Mouse (Mus musculus) limb, embryonic 12.5 days (tissue): ENCODE measurements around the gene Snx18. TPM values are rescaled to one million over a fixed set of nuclear protein-coding genes. Genes with fewer than 3 reads are reported as not detected.
A peak's percentile ranks its signal among the peaks of the same experiment; 100 is the strongest.

Experiments used
- ATAC-seq: fragments of 200-750 bp; cut with Nextera tagmentation; 2 replicates; pipeline ENCODE4 v1.8.0; 2017; ENCODE audit warnings: low read depth, moderate TSS enrichment; ENCODE audit not compliant: insufficient number of reproducible peaks, insufficient read depth, low FRiP score, low TSS enrichment
- H3K27ac ChIP-seq: fragments of 300-500 bp; sonication (generic); 2 replicates; pipeline ENCODE4 v1.5.1; 2016; ENCODE audit warnings: mild to moderate bottlenecking, moderate library complexity
- H3K27me3 ChIP-seq: fragments of 300-500 bp; sonication (generic); 2 replicates; pipeline ENCODE4 v1.6.1; 2016; ENCODE audit warnings: mild to moderate bottlenecking, moderate library complexity
- H3K36me3 ChIP-seq: fragments of 300-500 bp; sonication (generic); 2 replicates; pipeline ENCODE4 v1.6.1; 2016; ENCODE audit warnings: mild to moderate bottlenecking, moderate library complexity
- H3K4me1 ChIP-seq: fragments of 300-500 bp; sonication (generic); replicated peaks from 2 replicates; pipeline ENCODE4 v1.6.1; 2016
- H3K4me2 ChIP-seq: fragments of 300-500 bp; sonication (generic); 2 replicates; pipeline ENCODE4 v1.6.1; 2016; ENCODE audit warnings: mild to moderate bottlenecking, moderate library complexity
- H3K4me3 ChIP-seq: fragments of 300-500 bp; sonication (generic); replicated peaks from 2 replicates; pipeline ENCODE4 v1.5.1; 2016; ENCODE audit warnings: mild to moderate bottlenecking
- H3K9ac ChIP-seq: fragments of 300-500 bp; sonication (generic); replicated peaks from 2 replicates; pipeline ENCODE4 v1.6.1; 2016; ENCODE audit warnings: mild to moderate bottlenecking, moderate library complexity
- H3K9me3 ChIP-seq: fragments of 300-500 bp; sonication (generic); 2 replicates; pipeline ENCODE4 v1.6.1; 2016; ENCODE audit warnings: mild to moderate bottlenecking, moderate library complexity
- WGBS: fragments of 180-500 bp; shearing (Covaris S2); methylation state at CpG from one replicate; pipeline ENCODE4 v1.1.7; 2016; 5-methylcytosine and 5-hydroxymethylcytosine counted together
- polyA plus RNA-seq: library from polyadenylated mRNA; unstranded; fragments of >200 nt; fragmentation: Nextera tagmentation; extraction: Ambion mirVana; gene quantifications from 2 replicates; pipeline ENCODE4 v1.2.1, GENCODE M21; 2016

The Snx18 gene
- polyA plus RNA-seq, 1 experiment from 2014 or later = 40.6 TPM

DNA sequence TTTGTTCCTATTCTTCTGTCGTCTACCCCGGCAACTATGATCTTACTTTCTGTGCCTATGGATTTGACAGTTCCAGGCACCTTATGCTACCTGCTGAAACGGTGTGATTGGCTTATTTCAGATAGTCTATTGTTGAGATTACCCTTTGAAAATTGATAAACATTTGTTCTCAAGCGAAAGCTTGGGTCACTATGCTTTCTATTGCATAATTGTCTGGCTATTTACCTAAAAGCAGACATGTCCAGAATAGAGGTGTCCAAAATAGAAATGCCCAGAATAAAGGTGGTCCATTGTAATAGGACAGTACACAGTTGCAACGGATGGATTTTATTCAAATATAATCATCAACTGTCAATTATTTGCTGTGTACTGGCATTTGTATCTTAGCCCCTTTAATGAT is 36.9 kb downstream of the Snx18 start:
- no peaks in the 10 kb centered on the region for H3K36me3 ChIP-seq
- H3K27me3 ChIP-seq = no peaks in the 10 kb centered on the region
- H3K9me3 ChIP-seq = no peaks in the 10 kb centered on the region
- no peak overlapping the region for H3K9ac ChIP-seq
- WGBS = 89% methylated on average over 5 of the region's 5 CpGs
- H3K4me1 ChIP-seq = no peaks in the 10 kb centered on the region; the same call in 1 of the 2 replicates
- no peak for ATAC-seq
- no peak overlapping the region for H3K4me3 ChIP-seq
- H3K4me2 ChIP-seq = no peak overlapping the region
- H3K27ac ChIP-seq = no peak overlapping the region

DNA sequence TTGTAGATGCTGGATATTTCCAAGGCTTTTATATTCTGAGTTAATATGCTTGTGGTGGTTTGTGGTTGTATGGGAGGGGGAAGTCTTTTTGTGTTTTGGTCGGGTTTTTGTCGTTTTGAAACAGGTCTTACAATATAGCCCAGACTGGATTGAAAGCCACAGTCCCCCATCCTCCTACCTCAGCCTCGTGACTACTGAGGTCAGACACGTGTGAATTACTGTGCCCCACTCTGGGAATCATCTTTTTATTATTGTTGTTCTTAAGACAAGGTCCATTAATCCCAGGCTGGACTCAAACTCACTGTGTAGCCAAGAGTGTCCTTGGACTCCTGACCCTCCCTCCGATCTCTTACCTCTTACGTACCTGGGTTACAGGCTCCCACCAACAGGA is 38.0 kb downstream of the Snx18 start:
- Histone ChIP-seq H3K36me3 (no peaks in the 10 kb centered on the region), H3K27me3 (no peaks in the 10 kb centered on the region), H3K9me3 (no peaks in the 10 kb centered on the region), H3K4me2 (no peak overlapping the region), H3K4me3 (no peak overlapping the region), H3K9ac (no peak overlapping the region), H3K4me1 (no peaks in the 10 kb centered on the region), H3K27ac (no peak overlapping the region)
- ATAC-seq = no peak
- 85% methylated on average over 6 of the region's 6 CpGs for WGBS

DNA sequence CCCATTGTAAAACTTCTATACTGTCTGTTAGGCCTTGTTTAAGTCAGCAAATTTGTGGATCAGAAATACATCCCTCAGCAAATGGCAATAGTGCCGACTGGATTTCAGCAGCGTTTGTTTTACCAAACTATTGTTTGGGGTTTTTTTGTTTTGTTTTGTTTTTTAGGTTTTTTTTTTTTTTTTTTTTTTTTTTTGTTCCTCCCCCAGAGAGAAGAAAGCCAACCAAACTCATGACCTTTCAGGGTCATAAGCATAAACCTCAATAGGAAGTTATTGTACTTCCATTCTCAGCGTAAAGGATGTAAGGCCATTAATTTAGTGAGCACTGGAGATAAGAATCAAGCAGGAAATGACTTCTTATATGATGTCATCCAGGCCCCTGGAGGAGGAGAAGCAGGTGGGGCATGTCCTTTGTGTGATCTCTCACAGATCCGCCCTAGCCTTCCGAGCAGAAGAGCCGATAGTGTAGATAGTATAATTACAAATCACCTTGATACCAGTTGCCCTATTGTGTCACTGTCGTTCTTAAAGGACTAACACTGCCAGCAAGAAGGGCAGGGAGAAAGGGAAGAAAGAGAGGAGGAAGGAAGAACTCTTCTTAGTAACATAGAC is 38.5 kb downstream of the Snx18 start:
- H3K36me3 ChIP-seq = no peaks in the 10 kb centered on the region
- H3K27me3 ChIP-seq = no peaks in the 10 kb centered on the region
- H3K4me3 ChIP-seq = no peak overlapping the region
- H3K4me2 ChIP-seq = no peak overlapping the region
- no peak overlapping the region for H3K9ac ChIP-seq
- ATAC-seq = no peak
- no peak overlapping the region for H3K27ac ChIP-seq
- WGBS = 63% methylated on average over 7 of the region's 7 CpGs
- no peaks in the 10 kb centered on the region for H3K4me1 ChIP-seq
- no peaks in the 10 kb centered on the region for H3K9me3 ChIP-seq

DNA sequence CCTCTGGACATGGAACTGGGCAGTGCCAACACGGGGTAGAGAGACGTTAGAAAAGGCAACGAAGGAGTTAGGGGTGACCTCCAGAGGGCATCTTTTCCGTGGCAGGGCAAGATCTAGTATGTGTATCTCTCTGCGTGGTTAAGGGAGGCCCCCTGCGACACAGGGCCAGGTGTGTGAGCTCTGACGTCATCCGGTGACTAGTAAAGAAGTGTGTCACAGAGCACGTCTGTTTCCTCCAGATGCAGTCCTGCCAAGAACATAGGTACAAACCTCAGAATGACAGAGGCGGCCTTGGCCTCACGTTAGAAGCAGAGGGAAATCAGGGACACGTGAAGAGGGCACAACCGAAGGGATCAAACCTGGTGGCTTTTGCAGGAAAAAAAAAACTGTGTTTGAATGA is 44.1 kb downstream of the Snx18 start:
- no peaks in the 10 kb centered on the region for H3K36me3 ChIP-seq

DNA sequence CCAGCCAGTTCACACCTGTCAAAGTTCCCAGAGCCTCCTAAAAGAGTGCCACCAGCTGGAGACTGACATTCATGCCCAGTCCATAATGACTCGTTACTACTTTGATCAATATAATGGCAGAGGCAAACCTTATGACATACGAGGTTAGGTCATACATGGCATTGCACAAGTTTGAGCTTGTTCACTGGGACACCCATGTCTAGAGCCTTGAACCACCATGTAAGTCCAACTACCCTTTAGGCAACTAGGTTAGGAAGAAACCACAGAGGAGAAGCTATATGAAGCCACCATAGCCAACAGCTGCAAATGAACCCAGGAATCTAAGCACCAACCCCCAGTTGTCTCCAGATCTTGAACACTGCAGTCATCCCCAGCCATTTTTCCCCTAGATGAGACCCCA is 45.0 kb downstream of the Snx18 start:
- Histone ChIP-seq H3K4me2 (no peak overlapping the region), H3K36me3 (no peaks in the 10 kb centered on the region), H3K9ac (no peak overlapping the region), H3K4me1 (peaks cover 20% of the 10 kb centered on the region; the same call in 1 of the 2 replicates), H3K9me3 (0 out of 2 replicates have a peak, but pooled peaks cover under 1% of the 10 kb centered on the region), H3K27ac (no peak overlapping the region), H3K4me3 (no peak overlapping the region), H3K27me3 (no peaks in the 10 kb centered on the region)
- 86% methylated on average over 2 of the region's 2 CpGs for WGBS
- no peak for ATAC-seq

More for the DNA sequence above, 44.1 kb downstream of the Snx18 start:
- H3K9me3 ChIP-seq = no peaks in the 10 kb centered on the region
- H3K9ac ChIP-seq = no peak overlapping the region
- no peak overlapping the region for H3K27ac ChIP-seq
- H3K4me3 ChIP-seq = no peak overlapping the region
- WGBS = 83% methylated on average over 13 of the region's 13 CpGs
- H3K4me2 ChIP-seq = no peak overlapping the region
- H3K4me1 ChIP-seq = peaks cover 18% of the 10 kb centered on the region; the same call in 1 of the 2 replicates
- no peaks in the 10 kb centered on the region for H3K27me3 ChIP-seq
- no peak for ATAC-seq

DNA sequence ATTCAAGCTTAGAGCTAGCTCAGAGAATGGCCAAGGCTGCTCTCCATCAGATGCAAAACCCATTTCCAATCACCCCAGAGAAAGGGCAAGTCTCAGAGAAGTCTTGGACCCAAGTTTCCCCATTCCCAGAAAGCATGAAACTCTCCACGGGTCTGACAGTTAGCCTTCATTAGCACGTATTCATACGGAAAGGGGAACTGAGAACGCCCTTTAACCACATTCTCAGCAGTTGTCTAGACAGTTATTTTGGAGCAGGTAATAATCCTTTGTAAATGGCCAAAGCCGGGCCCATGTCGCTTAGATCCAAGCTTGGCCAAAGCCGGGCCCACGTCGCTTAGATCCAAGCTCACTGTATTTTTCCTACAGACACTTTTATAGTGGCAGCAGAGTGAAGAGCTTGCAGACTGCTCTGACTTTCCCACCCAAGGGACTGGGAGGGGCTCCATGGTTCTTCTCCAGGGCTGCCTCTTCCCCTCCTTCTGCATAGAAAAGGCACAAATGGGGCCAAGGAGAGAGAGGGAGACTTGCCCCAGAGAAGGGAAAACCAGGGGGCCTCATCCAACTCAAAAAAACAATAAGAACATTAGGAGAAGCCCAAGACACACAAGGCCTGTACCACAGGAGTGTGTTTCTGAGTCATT is 46.2 kb downstream of the Snx18 start:
- Histone ChIP-seq H3K9ac (no peak overlapping the region), H3K27ac (no peak overlapping the region), H3K4me2 (no peak overlapping the region), H3K4me1 (peaks cover 20% of the 10 kb centered on the region; the same call in 1 of the 2 replicates), H3K4me3 (no peak overlapping the region), H3K27me3 (no peaks in the 10 kb centered on the region), H3K9me3 (0 out of 2 replicates have a peak, but pooled peaks cover 4% of the 10 kb centered on the region), H3K36me3 (no peaks in the 10 kb centered on the region)
- no peak for ATAC-seq
- 70% methylated on average over 9 of the region's 9 CpGs for WGBS

DNA sequence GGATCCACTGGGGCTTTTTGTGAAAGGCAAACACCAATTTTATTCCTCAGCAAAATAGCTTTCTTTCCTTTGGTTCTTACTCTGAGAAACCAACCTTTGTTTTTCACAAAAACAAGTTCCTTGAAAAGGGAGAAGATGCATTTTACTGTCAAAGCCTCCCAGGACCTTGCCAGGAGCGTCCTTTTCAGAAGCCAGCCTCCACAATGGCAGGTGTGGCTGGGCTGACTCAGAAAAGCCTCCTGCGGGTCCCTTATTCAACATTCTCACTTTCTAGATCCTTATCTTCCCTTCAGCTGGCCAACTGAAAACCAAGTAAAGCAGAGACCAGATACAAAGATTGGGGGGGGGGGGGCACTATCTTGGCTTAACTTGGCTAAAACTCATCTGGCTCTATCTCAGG is 48.8 kb downstream of the Snx18 start:
- Histone ChIP-seq H3K27ac (peak overlapping the region; percentile 57; the same call in 1 of the 2 replicates), H3K9ac (no peak overlapping the region), H3K9me3 (0 out of 2 replicates have a peak, but pooled peaks cover 4% of the 10 kb centered on the region), H3K4me2 (no peak overlapping the region), H3K27me3 (no peaks in the 10 kb centered on the region), H3K4me1 (peaks cover 18% of the 10 kb centered on the region; the same call in 1 of the 2 replicates), H3K4me3 (no peak overlapping the region), H3K36me3 (no peaks in the 10 kb centered on the region)
- 33% methylated on average over 2 of the region's 2 CpGs for WGBS
- no peak for ATAC-seq

DNA sequence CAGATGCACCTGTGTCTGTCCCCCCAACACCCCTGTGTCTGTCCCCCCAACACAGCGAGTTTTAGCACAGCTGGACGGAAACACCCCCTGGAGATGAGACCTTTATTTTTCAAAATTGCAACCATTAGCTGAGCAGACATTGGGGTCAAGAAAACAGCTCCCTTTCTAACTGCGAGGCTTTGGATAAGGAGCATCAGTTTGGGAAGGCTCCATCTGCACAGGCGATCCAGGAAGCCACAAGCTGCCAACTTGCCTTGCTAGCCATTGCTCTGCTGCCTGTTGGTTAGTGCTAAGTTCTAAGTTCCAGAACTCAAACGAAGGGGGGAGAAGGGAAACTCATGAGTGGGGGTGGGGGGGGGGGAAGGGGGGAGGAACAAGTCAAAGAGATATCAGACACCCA is 51.4 kb downstream of the Snx18 start:
- no peak overlapping the region for H3K27ac ChIP-seq
- H3K4me2 ChIP-seq = no peak overlapping the region
- H3K36me3 ChIP-seq = no peaks in the 10 kb centered on the region
- no peak overlapping the region for H3K4me3 ChIP-seq
- ATAC-seq = no peak
- WGBS = 91% methylated on average over 5 of the region's 5 CpGs
- H3K9ac ChIP-seq = no peak overlapping the region
- H3K27me3 ChIP-seq = no peaks in the 10 kb centered on the region
- H3K9me3 ChIP-seq = 0 out of 2 replicates have a peak, but pooled peaks cover 4% of the 10 kb centered on the region
- peaks cover 12% of the 10 kb centered on the region; the same call in 1 of the 2 replicates for H3K4me1 ChIP-seq

DNA sequence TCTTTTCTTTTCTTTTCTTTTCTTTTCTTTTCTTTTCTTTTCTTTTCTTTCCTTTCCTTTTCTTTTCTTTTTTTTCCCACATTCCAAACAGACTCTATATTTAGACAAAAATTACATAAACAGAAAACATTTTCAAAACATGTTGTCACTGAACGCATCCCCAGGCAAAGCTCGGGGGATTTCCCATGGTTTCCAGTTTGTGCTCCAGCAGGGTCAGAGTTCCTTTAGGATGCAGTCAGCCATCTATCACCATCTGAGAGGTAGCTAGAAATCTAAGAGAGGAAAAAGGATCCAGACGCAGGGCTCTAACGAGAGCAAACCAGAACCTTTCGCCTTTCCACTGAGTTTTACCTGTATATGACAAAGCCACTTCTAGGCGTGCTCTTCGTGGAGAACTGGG is 52.0 kb downstream of the Snx18 start:
- ATAC-seq = no peak
- no peak overlapping the region for H3K4me3 ChIP-seq
- no peak overlapping the region for H3K9ac ChIP-seq
- no peaks in the 10 kb centered on the region for H3K27me3 ChIP-seq
- H3K4me1 ChIP-seq = peaks cover 12% of the 10 kb centered on the region; the same call in 1 of the 2 replicates
- H3K9me3 ChIP-seq = peaks cover 6% of the 10 kb centered on the region; the same call in 1 of the 2 replicates
- 90% methylated on average over 7 of the region's 7 CpGs for WGBS
- no peaks in the 10 kb centered on the region for H3K36me3 ChIP-seq
- no peak overlapping the region for H3K4me2 ChIP-seq
- H3K27ac ChIP-seq = no peak overlapping the region

DNA sequence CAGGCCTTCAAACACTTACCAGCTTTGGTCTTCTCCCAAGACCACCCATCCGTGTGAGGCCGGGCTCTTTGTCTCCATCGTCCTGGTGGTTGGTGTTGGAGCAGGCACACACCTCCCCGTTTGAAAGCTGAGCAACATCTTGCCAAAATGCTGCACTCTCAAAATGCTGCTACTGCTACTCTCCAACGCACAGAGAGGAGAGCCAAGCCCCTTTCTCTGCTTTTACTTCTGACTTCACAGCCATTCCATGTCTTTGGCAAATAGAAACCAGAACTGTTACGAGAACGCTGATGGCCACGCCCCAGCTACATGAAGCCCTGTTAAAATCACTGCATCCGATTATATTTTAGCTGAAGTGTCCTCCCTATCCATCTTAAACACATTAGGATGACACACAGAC is 58.7 kb downstream of the Snx18 start:
- no peaks in the 10 kb centered on the region for H3K36me3 ChIP-seq
- H3K27me3 ChIP-seq = no peaks in the 10 kb centered on the region
- H3K27ac ChIP-seq = no peak overlapping the region
- no peak overlapping the region for H3K4me2 ChIP-seq
- no peaks in the 10 kb centered on the region for H3K4me1 ChIP-seq
- H3K9me3 ChIP-seq = peaks cover 10% of the 10 kb centered on the region
- 91% methylated on average over 9 of the region's 9 CpGs for WGBS
- no peak overlapping the region for H3K9ac ChIP-seq
- no peak for ATAC-seq
- H3K4me3 ChIP-seq = no peak overlapping the region

DNA sequence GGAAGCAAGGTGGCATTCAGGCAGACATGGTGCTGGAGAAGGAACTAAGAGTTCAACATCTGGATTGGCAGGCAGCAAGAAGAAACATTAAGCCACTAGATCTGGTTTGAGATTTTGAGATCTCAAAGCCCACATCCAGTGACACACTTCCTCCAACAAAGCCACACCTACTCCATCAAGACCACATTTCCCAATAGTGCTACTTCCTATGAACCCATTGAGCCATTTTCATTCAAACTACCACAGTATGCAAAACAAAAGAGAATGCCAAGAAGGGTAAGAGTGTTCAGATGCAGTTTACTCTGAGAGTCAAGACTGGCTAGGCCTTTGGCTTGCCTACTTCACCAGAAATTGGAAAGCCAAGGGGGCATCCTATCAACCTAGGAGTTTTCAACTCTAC is 61.8 kb downstream of the Snx18 start:
- Histone ChIP-seq H3K27ac (no peak overlapping the region), H3K9me3 (peaks cover 10% of the 10 kb centered on the region), H3K4me3 (no peak overlapping the region), H3K27me3 (no peaks in the 10 kb centered on the region), H3K4me2 (no peak overlapping the region), H3K36me3 (no peaks in the 10 kb centered on the region), H3K4me1 (no peaks in the 10 kb centered on the region), H3K9ac (no peak overlapping the region)
- no peak for ATAC-seq
